Mouse (Mus musculus): ENCODE measurements at regions not wholly inside any gene's neighbourhood (a gene's known extent, or its start where the extent isn't known, plus 50 kb on each side); places are given as distances from the start of the nearest gene placed in this dataset.

DNA sequence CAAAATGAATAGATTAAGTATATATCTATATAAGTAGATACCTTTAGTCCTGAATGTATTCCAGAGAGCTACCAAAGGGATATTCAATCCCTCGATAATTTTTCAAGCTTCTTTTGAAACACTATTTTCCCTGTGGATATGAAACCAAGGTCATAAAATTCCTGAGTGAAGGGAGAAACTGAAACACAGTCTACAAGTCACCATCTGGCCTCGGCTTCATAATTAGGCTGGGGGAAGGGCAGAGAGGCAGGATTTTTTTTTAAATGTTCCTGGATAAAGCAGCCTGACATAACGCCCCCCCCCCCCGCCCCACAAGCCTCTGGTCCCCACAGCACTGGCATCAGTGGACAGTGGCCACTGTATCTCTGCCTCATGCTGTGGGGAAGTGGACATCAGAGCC lies 348.7 kb downstream of the Synb start:
- no peak for TF ChIP-seq CTCF (IDR thresholded peaks at IDR 0.05)
- TF ChIP-seq EP300 (IDR thresholded peaks at IDR 0.05; ENCODE audit: insufficient read depth, low read depth, low read length) = no peak

Measured in heart, adult 2 months (tissue).